Mouse (Mus musculus) brain, adult 10 weeks (tissue): ENCODE measurements around the gene Mpv17. TPM values are rescaled to one million over a fixed set of nuclear protein-coding genes. Genes with fewer than 3 reads are reported as not detected.

Source experiments
- polyA plus RNA-seq: library from polyadenylated mRNA; stranded (reverse); fragments of 350-450 nt; fragmentation: Illumina TruSeq; extraction: RNeasy Lipid Tissue Mini Kit (QIAGEN cat#74804); gene quantifications from one replicate; pipeline ENCODE4 v1.2.3, GENCODE M21; 2015; ENCODE audit warnings: low read depth, low replicate concordance

The Mpv17 gene
- 99.9 TPM for polyA plus RNA-seq

GRCm38 (mm10) chr5:31154152-31154553 is at the start of gene Mpv17:
Mpv17 (minus strand) TSS chr5:31154251.

GRCm38 (mm10) chr5:31201742-31202590 is 47.9 kb upstream of the Mpv17 start, which contains the start of gene Zfp513:
Zfp513 (minus strand) TSS chr5:31202303.

GRCm38 (mm10) chr5:31192939-31193630 is 39.0 kb upstream of the Mpv17 start, which contains the start of the genes Snx17 and Eif2b4:
Snx17 (plus strand) TSS chr5:31193227.
Eif2b4 (minus strand) TSS chr5:31193430.

GRCm38 (mm10) chr5:31179766-31180630 is 25.9 kb upstream of the Mpv17 start, which contains the start of the genes Gm29609 and Gtf3c2:
Gm29609 (minus strand) TSS chr5:31179911.
Gtf3c2 (minus strand) TSS chr5:31180144.

GRCm38 (mm10) chr5:31138241-31138967 is 15.6 kb downstream of the Mpv17 start, which contains the start of gene Ucn:
Ucn (minus strand) TSS chr5:31138829.

GRCm38 (mm10) chr5:31116354-31116753 is 37.7 kb downstream of the Mpv17 start, which contains the start of gene Trim54:
Trim54 (plus strand) TSS chr5:31116712.

GRCm38 (mm10) chr5:31108000-31108490 is 46.0 kb downstream of the Mpv17 start, which contains the start of gene Slc30a3:
Slc30a3 (minus strand) TSS chr5:31108237.

GRCm38 (mm10) chr5:31105814-31106335 is 48.2 kb downstream of the Mpv17 start, which contains the start of gene Dnajc5g:
Dnajc5g (plus strand) TSS chr5:31106285.

Other genes starting within 250 kb of the Mpv17 start
- gene Ost4, start 246.5 kb downstream of the Mpv17 start, polyA plus RNA-seq: 148 TPM
- gene Emilin1, start 240.8 kb downstream of the Mpv17 start, polyA plus RNA-seq: 2.1 TPM
- gene Khk, start 232.8 kb downstream of the Mpv17 start, polyA plus RNA-seq: 25.3 TPM
- gene Cgref1, start 208.7 kb downstream of the Mpv17 start, polyA plus RNA-seq: 26.6 TPM
- gene Preb, start 193.9 kb downstream of the Mpv17 start, polyA plus RNA-seq: 116 TPM
- gene Tcf23, start 185.6 kb downstream of the Mpv17 start, polyA plus RNA-seq: 0.37 TPM
- gene Atraid, start 105.9 kb downstream of the Mpv17 start, polyA plus RNA-seq: 160 TPM
- gene Slc5a6, start 105.3 kb downstream of the Mpv17 start, polyA plus RNA-seq: 22.1 TPM
- 7.9 TPM for gene Cad, start 99.5 kb downstream of the Mpv17 start, polyA plus RNA-seq
- not detected for gene Dnajc5g, start 48.0 kb downstream of the Mpv17 start, polyA plus RNA-seq
- gene Slc30a3, start 46.0 kb downstream of the Mpv17 start, polyA plus RNA-seq: 74.3 TPM
- gene Trim54, start 37.5 kb downstream of the Mpv17 start, polyA plus RNA-seq: not detected
- 2.1 TPM for gene Ucn, start 15.4 kb downstream of the Mpv17 start, polyA plus RNA-seq
- 1.1 TPM for gene Gm29609, start 25.7 kb upstream of the Mpv17 start, polyA plus RNA-seq
- gene Gtf3c2, start 25.9 kb upstream of the Mpv17 start, polyA plus RNA-seq: 46.1 TPM
- gene Snx17, start 39.0 kb upstream of the Mpv17 start, polyA plus RNA-seq: 82.6 TPM
- gene Eif2b4, start 39.2 kb upstream of the Mpv17 start, polyA plus RNA-seq: 39.1 TPM
- 26.5 TPM for gene Zfp513, start 48.1 kb upstream of the Mpv17 start, polyA plus RNA-seq
- 62.2 TPM for gene Ppm1g, start 66.4 kb upstream of the Mpv17 start, polyA plus RNA-seq
- 97.5 TPM for gene Nrbp1, start 86.6 kb upstream of the Mpv17 start, polyA plus RNA-seq
- gene Gm9970, start 87.0 kb upstream of the Mpv17 start, polyA plus RNA-seq: not detected
- 2.6 TPM for gene Krtcap3, start 97.4 kb upstream of the Mpv17 start, polyA plus RNA-seq
- 44.4 TPM for gene Ift172, start 136.9 kb upstream of the Mpv17 start, polyA plus RNA-seq
- 147 TPM for gene Fndc4, start 141.8 kb upstream of the Mpv17 start, polyA plus RNA-seq
- gene Gckr, start 143.2 kb upstream of the Mpv17 start, polyA plus RNA-seq: 0.37 TPM